Mouse (Mus musculus) forelimb bud, embryonic 11.5 days (tissue): Measurements from ENCODE around the gene Nt5dc1.
"Not testable (repeated sequence)": the region's sequence is repeated elsewhere in the genome, so short reads cannot be mapped to it uniquely, and the experiment has no call there.

Experiments
- DNase-seq: peaks from one replicate; pipeline ENCODE4 v3.0.0-alpha.2; 2012; ENCODE audit warnings: low read depth, low spot score

Gene Nt5dc1

GRCm38 (mm10) chr10:34418204-34418756 lies at the start of gene Nt5dc1:
Nt5dc1 (minus strand) TSS chr10:34418552.
- peak; percentile 87 for DNase-seq

DNA sequence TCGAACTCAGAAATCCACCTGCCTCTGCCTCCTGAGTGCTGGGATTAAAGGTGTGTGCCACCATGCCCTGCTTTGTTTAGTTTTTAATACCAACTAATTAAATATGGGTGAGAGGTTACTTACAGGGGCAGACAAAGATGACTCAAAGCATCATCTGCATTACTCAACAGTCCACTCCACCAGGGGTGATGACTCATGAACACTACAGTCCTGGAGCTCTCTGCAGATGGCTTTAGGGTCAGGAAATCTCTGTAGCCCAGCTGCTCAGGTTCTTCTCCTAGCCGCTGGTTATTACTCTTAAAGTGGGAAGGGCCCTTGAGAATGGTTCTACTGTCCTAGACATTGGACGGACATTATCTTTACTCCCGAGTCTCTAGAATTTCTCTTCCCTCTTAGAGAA lies 46.0 kb upstream of the Nt5dc1 start:
- no peak for DNase-seq

DNA sequence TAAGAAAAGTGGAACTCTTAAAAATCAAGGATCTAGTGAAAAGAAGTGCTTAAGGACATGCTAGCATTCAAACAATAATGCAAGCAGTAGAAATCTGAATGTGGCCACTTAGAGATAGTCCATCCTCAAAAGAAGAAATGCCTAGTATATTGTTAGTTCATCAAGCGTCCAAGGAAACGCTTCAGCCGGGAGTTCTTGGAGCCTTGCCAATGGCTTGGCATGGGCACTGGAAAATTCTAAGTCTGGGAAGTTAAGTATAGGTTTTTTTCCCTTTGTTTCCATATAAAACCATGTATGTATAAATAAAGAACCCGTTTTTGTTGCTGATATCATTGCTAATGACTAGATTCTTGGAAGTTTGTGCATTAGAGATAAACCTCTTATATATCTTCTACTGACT lies 43.1 kb upstream of the Nt5dc1 start:
- DNase-seq: no peak

- no peak for DNase-seq
Observed at GRCm38 (mm10) chr10:34449469-34449868, 31.1 kb upstream of the Nt5dc1 start.

DNA sequence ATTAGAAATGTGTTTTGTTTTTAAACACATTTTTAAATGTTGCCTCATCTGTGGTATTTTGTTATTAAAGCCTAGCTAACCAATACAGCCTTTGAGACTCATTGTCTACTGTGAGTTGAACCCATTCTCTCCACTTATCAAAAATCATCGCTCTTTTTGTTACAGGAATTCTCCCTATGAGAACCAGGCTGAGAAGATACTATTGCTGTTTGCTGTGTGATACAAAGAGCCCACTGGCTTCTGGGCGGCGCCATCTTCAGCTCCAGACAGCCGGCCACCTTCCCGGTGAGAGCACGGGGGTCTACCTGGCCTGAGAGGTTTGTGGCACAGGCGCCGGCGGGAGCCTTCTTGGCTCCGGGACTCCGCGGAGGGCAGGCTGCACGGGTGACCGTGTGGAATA lies 15.8 kb upstream of the Nt5dc1 start:
- not testable (repeated sequence) for DNase-seq

DNA sequence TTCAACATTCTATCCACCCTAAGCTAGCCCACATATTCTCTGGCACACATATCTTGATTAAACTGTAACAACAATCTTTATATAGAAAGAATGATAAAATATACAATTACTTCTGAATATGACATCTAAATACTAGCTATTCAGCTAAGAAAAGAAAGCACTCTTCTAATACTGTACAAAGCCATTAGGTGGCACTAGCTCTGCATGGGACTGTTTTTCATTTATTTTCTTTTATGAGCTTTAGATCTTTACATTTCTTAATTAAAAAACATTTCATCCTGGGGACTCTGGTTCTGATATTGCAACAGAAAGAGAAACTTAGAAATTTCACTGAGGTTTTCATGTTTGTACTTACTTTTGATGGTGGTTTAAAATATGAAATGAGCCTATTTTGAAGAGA lies 13.4 kb upstream of the Nt5dc1 start:
- DNase-seq: no peak

GRCm38 (mm10) chr10:34418794-34419193 lies 442 bp upstream of the Nt5dc1 start:
- not testable (repeated sequence) for DNase-seq

GRCm38 (mm10) chr10:34399267-34399666 lies 19.1 kb downstream of the Nt5dc1 start:
- no peak for DNase-seq

- DNase-seq: no peak
Observed at GRCm38 (mm10) chr10:34396959-34397358, 21.4 kb downstream of the Nt5dc1 start.

DNA sequence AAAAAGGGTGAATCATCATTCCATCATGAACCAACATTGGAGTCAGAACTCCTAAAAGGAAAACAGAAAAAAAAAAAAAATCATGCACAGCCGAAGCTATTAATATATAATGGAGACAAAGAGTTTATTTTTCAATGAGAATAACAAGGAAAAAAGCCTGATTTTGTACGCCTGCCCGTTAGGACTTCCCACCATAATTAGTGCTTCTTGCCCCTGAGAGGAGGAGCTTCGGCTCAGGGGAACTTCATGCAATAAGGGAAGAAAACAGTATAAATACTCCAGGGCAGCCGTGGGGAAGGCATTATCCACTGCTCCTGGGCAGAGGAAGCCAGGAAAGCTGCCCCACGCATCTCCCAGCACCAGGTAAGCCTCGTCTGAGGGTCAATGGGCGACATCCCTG lies 28.7 kb downstream of the Nt5dc1 start, which contains the start of gene Col10a1:
Gene Col10a1, plus strand, starts transcription at position 301 of the 400 bp plus-strand sequence.
- DNase-seq: no peak

DNA sequence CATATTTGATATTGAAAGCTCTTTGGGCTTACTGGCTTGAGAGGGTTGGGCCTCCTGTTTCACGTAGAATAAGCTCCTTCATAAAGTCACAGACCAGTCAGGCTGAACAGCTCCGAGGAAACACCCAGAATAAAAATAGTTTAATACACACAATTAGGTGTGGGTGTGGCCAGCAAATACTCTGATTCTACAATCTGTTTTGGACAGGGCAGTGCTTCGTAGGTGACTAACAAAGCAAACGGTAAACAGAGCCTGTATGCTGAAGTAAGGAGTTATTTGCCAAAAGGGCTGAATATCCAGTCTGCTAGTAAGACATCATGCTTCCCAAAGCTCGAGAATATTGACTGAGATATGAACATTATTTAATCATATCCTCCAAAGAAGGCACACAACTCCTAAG lies 32.7 kb downstream of the Nt5dc1 start:
- DNase-seq: no peak

GRCm38 (mm10) chr10:34373332-34373731 lies 45.0 kb downstream of the Nt5dc1 start:
- DNase-seq: no peak

DNA sequence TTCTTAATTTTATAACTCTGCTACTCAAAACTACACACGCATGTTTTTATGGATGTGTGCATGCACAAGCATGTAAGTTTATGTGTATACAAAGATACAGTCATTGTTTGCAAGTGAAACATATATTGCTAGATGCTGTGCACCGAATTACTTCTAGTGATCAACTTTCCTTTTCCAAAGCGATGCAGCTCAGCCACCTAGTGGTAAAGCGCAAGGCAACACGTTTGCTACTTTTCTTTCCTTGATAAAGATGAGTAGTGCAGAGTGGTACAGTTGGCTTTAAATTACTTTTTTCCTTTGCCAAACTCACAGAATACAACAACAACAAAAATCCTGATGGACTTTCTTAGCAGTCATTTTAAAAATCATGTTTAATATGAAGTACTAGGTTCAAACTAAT lies 50.2 kb downstream of the Nt5dc1 start:
- DNase-seq: no peak

DNA sequence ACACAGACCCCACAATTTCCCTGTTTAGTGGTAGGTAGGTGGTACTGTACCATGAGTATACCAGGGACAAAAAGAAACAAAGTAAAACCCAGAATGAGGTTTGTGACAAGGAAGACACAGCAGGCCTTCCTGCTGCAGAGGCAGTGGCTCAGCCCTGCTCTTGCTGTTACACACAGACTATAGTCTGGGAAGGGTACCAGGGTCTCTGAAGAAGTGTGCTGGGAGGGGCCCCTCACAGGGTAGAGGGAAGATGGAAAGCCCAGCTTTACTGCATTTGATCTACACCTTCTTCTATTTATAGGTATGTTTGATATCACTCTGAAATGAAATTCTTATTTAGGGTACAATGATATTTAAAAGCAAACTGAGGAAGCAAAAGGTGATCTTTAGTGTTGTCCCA lies 54.6 kb downstream of the Nt5dc1 start:
- no peak for DNase-seq

DNA sequence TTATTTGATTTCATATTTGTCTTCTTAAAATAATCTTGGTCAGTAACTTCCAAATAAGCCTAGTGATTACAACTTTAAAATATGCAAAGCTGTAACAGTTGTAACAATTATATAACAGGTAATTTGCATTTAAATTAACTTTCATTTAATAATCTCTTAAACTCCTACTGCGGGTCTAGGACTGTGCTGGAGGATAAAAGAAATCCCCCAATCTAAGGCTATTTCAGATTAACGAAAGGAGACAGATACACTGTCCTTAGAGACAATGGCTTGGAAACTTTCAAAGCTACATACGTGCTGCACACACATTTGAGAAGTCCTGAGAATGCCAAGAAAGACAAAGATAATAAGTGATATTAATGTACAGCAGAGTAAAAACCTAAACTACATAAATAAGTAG lies 60.1 kb downstream of the Nt5dc1 start:
- DNase-seq: no peak

DNA sequence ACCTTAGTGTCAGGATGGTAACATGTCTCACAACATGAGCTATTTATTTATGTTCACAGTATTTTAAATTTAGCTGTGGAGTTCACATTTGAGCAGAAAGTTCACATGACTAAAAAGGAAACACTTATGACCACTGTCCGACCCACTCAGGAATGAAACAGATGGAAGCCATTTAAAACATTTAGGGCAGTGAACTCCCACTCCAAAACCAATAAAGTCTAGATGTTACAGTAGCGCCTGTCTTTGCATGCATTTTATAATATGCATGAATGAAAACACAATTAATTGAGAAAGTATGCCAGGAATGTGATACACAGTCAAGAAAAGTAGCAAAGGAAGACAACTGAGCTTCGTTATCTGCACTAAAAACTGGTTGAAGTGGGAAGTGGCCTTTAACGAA lies 66.2 kb downstream of the Nt5dc1 start:
- DNase-seq: no peak

DNA sequence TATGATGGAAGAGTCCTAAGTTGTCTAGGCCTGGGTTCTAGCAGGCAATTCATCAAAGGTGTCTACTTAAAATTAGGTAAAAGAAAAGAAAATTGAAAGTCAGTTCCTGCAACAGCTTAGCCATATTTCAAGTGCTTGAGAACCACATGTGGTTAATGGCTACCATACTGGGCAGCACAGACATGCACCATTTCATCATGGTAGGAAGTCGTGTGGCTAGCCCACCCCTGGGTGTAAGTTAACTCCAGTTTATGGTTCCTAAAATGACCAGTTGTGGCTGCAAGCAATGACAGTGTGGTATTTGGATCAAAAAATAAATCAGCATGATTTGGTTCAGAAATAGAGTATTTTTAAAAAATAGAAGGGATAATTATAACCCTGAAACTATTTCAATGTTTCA lies 76.5 kb downstream of the Nt5dc1 start:
- no peak for DNase-seq

DNA sequence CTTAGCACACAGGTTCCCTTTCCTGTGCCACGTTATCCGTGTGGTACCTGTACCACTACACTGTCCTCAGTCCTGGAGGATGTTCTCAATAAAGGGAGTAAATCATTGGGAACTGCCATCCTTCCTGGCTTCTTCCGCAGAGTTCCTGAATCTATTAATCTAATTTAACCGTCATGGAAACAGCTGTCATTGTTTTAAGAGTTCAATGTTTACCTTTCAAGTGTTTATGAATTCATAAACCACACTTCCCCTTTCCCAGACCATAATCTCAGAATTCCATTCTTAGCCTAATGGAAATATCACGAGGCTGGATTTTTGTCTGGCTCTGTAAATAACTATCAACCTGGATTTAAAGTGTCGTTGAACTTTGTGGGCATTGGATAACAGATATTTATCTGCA lies 77.3 kb downstream of the Nt5dc1 start:
- no peak for DNase-seq

GRCm38 (mm10) chr10:34328310-34328709 lies 90.0 kb downstream of the Nt5dc1 start:
- DNase-seq: peak; percentile 55

- DNase-seq: no peak
Observed at GRCm38 (mm10) chr10:34327144-34327543, 91.2 kb downstream of the Nt5dc1 start.

GRCm38 (mm10) chr10:34326701-34327100 lies 91.7 kb downstream of the Nt5dc1 start:
- peak; percentile 18 for DNase-seq

DNA sequence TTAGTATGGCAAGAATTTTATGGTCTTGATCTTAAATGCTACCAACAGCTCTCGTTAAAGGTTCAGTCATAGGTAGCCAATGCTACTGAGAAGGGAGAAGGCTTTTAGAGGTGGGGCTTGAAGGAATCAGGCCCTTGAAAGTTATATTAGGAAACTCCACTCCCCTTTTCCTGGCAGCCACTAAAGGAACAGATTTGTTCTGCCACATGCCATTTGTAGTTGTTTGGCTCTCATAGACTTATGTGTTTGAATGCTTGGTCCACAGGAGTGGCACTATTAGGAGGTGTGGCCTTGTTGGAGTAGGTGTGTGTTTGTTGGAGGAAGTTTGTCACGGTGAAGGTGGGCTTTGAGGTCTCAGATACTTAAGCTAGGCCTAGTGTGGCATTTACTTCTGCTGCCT lies 97.5 kb downstream of the Nt5dc1 start:
- no peak for DNase-seq

- no peak for DNase-seq
Observed at GRCm38 (mm10) chr10:34317217-34317606, 101.1 kb downstream of the Nt5dc1 start.

- peak; percentile 51 for DNase-seq
Observed at GRCm38 (mm10) chr10:34316571-34317216, 101.7 kb downstream of the Nt5dc1 start.
